Mouse (Mus musculus): Measurements from ENCODE around the gene Pla2g4f. TPM values are rescaled to one million over a fixed set of nuclear protein-coding genes. Genes with fewer than 3 reads are reported as not detected.

Gene Pla2g4f
- polyA plus RNA-seq (2012) = not detected in 2 replicates

DNA sequence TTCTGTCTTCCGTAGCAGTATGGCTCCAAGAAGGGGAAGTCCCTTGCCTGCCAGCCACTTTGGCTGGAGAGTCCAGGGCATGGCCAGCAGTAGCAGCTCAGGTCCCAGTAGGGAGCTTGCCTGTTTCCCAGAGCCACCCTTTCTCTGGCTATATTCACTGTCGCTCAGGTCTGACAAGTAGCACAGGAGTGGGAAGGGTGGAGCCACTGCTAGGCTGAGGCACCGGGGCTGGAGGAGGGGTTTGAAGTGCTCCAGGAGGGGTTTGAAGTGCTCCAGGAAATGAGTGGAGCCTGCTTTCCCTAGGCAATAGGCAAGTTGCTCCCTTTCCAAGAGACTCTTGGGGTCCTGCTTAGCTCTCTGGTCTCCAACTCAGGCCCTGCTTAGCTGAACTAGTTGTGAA lies at the start of gene Pla2g4f:
TSS of gene Pla2g4f (minus strand) at position 190 of the 400 bp plus-strand sequence.
- TF ChIP-seq GATA1 (IDR thresholded peaks at IDR 0.05; ENCODE audit: low read length) = no peak

DNA sequence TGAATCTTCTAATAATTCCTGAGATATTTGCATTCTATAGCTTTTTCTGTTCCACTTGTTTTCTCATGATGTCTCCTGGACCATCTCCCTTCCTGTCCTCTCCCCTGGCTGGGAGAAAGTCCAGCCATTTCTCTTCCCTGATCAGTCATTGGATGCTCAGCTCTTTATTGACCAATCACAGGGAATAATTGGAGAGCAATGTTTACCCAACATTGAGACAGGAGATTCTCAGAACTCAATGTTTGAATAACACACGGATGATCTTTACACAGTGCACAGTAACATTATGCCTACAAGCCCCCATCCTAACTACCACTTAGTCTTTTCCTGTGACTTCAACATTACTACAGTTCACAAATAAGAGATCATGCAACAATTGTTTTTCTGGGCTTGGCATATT lies 46.5 kb upstream of the Pla2g4f start:
- TF ChIP-seq GATA1 (IDR thresholded peaks at IDR 0.05; ENCODE audit: low read length) = no peak

DNA sequence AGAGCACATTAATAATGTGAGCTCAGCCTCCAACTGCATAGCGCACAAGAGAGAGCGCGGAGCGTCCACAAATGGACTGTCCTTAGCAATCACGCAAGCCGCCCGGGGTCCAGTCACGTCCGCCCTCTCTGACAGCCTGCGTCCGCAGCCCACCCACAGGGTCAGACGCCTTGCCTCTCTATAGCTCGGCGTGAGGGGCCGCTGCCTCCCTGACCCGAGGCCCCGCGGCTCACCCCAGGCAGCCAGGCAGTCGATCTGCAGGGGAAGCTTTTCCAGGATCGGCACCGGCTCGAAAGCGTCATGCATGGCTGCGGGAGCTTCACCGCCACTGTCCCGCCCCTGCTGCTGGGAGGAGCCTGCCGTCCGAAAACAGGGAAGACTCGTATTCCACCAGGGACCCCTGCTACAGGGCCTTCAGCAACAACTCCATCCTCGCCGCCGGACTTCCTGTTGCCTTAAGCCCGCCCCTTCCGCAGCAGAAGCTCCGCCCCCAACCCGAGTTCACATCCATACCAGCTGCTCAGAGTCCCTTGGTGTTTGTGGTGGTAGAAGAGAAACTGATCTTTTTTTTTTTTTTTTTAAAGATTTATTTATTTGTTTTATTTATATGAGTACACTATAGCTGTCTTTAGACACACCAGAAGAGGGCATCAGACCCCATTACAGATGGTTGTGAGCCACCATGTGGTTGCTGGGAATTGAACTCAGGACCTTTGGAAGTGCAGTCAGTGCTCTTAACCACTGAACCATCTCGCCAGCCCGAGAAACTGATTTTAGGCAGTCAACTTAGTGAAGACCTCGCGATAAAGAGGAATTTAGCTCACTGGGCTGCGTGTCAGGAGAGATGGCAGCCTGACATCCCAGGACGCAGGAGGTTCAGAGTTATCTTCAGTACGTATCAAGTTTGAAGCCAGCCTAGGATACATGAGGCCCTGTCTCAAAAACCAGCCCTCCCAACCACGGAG lies 39.0 kb upstream of the Pla2g4f start, which contains the start of gene Vps39:
TSS of gene Vps39 (minus strand) at position 456 of the 965 bp plus-strand sequence.
- TF ChIP-seq GATA1 (IDR thresholded peaks at IDR 0.05; ENCODE audit: low read length) = no peak

DNA sequence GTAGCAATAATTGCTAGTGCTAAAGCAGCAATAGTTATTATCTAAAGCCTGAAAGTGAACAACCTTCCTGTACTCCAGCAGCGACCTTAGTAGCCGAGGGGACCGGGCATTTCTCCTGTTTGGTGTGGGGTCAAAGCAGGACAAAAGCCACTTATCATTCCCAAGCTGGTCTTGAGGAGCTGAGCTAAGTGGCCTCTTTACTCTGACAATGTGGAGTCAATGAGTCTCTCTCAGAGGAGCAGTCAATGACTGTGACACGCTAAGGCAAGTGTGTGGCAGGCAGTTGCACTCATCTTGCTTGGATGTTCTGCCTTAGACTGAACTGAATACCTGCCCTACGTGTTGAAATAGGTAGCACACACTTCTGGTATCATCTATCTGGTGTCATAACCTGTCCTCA lies 37.4 kb upstream of the Pla2g4f start:
- TF ChIP-seq GATA1 (IDR thresholded peaks at IDR 0.05; ENCODE audit: low read length) = no peak

DNA sequence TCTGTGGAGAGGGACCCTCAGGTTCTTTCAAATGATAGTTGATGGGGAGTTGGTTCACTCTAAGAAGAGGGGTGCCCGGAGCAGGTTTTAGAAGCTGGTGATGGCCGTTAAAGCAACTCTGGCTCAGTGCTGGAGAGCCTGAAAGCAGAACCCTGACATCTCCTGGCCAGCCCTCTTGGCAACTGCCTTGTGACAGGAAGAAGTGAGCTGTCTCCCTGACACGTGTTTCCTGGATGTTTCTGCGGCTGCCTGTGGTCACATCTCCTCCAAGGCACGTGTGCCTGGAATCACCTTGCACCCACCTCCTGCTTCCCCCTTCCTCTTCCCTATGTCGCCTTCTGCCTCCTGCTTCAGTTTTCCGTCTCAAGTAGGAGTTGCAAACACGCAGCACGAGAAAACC lies 34.2 kb upstream of the Pla2g4f start:
- no peak for TF ChIP-seq GATA1 (IDR thresholded peaks at IDR 0.05; ENCODE audit: low read length)

DNA sequence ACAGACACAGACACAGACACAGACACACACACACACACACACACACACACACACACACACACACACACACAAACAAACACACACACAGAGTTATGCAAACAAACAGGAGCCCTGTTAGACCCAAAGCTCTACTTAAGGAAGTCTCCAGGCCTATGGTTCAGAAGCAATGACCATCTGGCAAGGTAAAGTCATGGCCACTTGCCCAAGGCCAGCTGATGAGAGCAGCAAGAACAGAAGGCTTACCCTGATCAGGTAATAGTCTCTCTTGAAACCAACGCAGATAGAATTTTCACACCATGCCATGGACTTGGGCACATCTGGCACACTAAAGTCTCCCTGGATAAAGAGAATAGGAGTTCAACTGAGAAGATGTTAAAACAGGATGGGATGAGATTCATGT lies 27.8 kb upstream of the Pla2g4f start:
- no peak for TF ChIP-seq GATA1 (IDR thresholded peaks at IDR 0.05; ENCODE audit: low read length)

DNA sequence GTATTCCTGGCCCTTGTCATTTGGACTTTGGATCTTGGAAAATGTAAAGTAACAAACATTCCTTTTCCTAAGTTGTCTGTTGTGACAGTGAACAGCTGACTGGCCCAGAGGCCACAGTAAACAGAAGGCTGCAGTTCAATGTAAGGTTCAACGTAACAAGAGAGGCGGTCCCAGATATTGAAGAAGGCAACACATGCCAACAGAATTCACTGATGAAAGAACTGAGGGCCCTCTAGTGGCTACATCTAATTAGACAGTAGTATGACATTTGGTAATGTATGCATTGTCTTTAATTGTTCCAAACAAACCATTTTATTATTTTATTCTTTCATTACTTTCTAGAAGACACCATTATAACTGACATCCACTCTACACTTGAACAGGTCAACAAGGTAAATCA lies 23.9 kb upstream of the Pla2g4f start:
- TF ChIP-seq GATA1 (IDR thresholded peaks at IDR 0.05; ENCODE audit: low read length) = no peak

DNA sequence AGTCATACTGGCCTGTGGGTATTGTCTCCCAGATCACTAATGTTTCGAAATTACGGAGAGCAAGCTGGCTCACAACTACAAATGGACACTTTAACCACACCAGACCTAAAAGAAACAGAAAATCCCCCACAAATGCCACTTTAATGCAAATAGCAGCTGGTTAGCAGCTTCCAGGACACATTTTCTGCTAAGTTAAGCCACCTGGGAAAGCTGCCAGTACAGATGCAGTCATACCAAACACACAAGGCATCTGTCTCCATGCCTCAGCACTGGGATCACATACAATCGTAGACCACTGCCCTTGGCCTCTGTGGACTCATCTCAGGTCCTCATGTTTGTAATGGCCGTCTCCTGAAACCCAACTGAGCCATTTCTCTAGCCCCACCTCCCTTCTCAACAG lies 17.6 kb upstream of the Pla2g4f start:
- no peak for TF ChIP-seq GATA1 (IDR thresholded peaks at IDR 0.05; ENCODE audit: low read length)

DNA sequence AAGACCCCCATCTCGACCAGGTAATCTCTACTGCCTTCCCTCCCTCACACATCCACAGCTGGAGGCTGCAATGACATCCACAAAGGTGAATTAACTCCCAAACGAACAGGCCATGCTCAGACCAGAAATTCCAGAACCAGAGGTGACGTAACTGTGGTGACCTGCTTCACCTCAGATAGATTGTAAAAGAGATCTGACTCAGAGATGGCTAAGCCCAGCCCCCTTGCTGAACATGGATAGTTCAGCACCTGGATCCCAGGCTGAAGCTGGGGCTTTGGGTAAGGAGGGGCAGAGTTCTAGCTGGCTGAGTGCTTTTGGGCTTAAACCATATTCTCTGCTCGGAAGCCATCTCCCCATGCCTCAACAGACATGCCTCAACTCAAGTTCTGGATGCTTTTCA lies 1.1 kb upstream of the Pla2g4f start:
- no peak for TF ChIP-seq GATA1 (IDR thresholded peaks at IDR 0.05; ENCODE audit: low read length)

DNA sequence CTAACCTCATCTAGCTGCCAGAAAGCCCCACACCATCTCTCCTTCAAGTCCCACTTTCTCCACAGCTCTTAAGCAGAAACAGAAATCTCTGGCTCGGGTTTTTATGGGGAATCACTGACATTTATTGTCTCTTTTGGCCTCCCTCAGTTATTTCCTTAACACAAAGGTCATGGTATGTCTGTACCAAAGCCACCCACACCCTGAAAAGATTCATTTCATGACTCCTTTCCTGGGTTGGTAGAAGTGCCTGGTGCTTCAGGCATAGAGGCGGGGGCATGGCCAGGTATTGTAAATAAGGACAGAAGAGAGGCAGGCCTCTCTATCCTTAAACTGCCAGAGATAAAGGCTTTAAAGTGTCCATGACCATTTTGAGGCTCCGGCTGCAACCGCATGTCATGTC lies 522 bp upstream of the Pla2g4f start:
- no peak for TF ChIP-seq GATA1 (IDR thresholded peaks at IDR 0.05; ENCODE audit: low read length)

DNA sequence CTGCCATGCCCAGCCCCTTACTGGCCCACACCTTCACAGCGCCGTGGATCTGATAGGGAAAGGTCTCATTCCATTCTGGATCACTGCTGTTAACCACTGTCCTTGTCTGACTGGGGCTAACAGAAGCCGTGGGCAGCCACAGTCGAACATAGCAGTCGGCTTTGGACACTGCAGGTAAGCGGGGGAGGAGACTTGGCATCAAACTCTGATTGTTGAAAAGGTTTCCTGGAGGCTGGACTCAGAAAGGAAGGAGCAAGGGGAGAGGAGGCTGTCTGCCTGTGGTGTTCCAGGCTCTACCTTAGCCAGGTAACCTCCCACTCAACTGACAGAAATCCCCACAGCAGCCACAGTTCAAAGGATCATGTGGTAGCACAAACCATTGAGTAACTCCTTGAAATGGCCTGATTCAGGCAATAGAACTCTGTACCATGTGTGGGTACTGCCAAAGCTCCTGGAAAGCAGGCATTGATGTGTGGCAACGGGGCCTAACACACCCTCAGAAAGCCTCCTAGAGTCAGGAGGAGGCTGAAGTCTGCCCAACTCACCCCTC lies 1.6 kb downstream of the Pla2g4f start:
- TF ChIP-seq GATA1 (IDR thresholded peaks at IDR 0.05; ENCODE audit: low read length) = no peak

DNA sequence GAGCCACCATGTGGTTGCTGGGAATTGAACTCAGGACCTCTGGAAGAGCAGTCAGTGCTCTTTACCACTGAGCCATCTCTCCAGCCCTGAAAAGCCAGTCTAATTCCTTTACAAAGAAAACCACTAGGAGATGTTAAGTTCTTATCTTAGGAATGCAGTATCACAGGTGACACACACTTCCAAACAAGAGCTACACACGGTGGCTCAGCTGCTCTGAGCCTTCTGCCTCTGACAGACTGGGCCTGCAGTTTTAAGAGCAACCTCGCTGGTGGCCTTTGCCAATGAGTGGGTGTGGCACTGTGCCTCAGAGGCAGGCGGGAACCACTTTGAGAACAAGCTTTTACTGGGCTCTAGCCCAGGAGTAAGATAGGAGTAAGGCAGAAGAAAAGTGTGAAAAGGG lies 9.9 kb downstream of the Pla2g4f start:
- TF ChIP-seq GATA1 (IDR thresholded peaks at IDR 0.05; ENCODE audit: low read length) = no peak

DNA sequence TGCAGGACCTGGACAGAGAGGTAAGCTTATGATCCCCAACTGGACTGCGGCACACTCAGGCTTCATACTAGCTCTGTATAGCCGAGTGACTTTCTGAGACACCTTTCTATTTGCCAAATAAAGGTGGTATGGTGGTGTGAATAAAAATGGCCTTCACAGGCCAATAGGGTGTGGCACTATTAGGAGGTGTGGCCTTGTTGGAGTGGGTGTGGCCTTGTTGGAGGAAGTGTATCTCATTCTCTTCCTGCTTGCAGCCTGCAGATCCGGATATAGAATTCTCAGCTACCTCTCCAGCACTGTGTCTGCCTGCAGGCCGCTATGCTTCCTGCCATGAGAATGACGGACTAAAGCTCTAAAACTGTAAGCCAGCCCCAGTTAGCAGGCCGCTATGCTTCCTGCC lies 12.9 kb downstream of the Pla2g4f start:
- no peak for TF ChIP-seq GATA1 (IDR thresholded peaks at IDR 0.05; ENCODE audit: low read length)

DNA sequence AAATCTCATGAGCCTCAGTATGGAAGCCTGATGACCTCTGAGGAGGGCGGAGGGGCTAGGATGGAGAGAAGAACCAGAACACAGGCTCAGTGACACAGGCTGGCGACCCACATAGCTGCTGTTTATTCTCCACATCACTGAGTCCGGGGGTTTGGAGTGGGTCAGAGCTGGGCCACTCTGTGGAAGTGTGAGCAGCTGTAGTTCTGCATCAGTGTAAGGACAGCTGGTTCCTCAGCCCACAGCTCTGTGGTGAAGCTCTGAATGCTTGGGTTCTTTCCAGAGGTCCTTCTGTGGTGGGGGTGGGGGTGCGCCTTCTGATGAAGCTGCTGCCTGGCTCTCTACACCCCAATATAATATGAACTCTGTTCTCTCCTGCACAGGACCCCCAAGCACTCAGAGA lies 14.1 kb downstream of the Pla2g4f start:
- no peak for TF ChIP-seq GATA1 (IDR thresholded peaks at IDR 0.05; ENCODE audit: low read length)

DNA sequence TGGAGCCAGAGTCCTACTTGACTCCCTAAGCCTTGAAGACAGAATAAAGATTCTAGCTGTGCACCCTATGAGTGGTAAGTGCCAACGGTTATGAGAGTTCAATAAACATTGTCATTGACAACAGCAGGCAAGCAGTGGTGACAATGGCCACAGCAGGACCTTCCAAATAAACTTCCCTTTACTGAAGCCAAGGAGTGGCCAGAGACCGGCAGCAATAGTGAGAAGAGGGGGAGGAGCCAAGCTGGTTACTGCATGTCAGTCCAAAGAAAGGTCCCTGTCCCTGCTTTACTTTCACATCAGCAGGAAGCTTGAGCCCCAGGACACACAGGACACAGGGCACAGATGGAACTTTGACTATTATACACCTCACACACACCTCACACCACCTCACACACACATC lies 17.8 kb downstream of the Pla2g4f start:
- no peak for TF ChIP-seq GATA1 (IDR thresholded peaks at IDR 0.05; ENCODE audit: low read length)

DNA sequence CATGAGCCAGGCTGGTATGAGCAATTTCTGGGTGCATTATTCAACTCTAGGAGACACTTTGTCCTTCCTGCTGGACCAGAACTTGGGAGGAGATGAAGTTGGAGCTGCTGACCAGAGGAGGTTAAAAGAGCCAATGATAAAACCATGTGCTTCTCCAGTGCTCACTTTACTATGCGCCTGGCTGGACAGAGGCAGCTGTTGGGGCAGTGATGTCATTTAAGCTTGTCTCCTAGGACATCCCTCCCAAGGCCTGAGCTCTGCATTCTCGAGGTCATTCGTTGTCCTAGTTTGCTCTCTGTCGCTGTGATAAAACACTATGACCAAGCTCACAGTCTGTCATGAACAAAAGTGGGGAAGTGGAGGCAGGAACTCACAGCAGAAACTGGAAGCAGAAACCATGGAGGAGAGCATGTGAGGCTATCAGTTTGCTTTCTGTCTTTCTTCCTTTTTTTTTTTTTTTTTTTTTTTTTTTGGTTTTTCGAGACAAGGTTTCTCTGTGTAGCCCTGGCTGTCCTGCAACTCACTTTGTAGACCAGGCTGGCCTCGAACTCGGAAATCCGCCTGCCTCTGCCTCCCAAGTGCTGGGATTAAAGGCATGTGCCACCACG lies 22.4 kb downstream of the Pla2g4f start:
- no peak for TF ChIP-seq GATA1 (IDR thresholded peaks at IDR 0.05; ENCODE audit: low read length)

Measured in G1E-ER4 (cell line).